Mouse (Mus musculus) Patski (cell line): Measurements from ENCODE around the gene Ing3. TPM values are rescaled to one million over a fixed set of nuclear protein-coding genes. Genes with fewer than 3 reads are reported as not detected.

Experiments used
- ATAC-seq: fragments of 100-300 bp; one replicate; pipeline ENCODE4 v1.8.0; 2021
- CTCF ChIA-PET: fragments of 350-600 bp; sonication (Branson Sonifier 250); formaldehyde crosslinking; loops from one replicate; lab custom pipeline; 2022; ENCODE audit warnings: inconsistent platforms; lab: Charles Lee
- POLR2A ChIA-PET: fragments of 350-600 bp; sonication (Branson Sonifier 250); formaldehyde crosslinking; loops from one replicate; lab custom pipeline; 2022; ENCODE audit warnings: antibody characterized with exemption, inconsistent platforms; lab: Charles Lee
- DNase-seq: peaks from one replicate; pipeline ENCODE4 v3.0.0-alpha.2; 2011; ENCODE audit warnings: low read depth, low spot score
- H3K27me3 ChIP-seq: fragments of 371-371 bp; one replicate; pipeline ENCODE4 v1.5.1; 2021
- CTCF ChIP-seq: fragments of 100-300 bp; IDR thresholded peaks from one replicate; pipeline ENCODE4 v1.5.1; 2021
- in situ Hi-C: fragments of 300-500 bp; cut with MboI; formaldehyde crosslinking; loops from 3 replicates; pipeline ENCODE4 v1.11.1; 2018; ENCODE audit warnings: low pct_unique_long_range_greater_than_20kb, mixed read lengths
- polyA plus RNA-seq: library from polyadenylated mRNA; unstranded; gene quantifications from one replicate; pipeline ENCODE4 v1.2.3, GENCODE M21; 2021

Ing3 gene
- polyA plus RNA-seq, 1 experiment from 2014 or later, result 19.9 TPM

DNA sequence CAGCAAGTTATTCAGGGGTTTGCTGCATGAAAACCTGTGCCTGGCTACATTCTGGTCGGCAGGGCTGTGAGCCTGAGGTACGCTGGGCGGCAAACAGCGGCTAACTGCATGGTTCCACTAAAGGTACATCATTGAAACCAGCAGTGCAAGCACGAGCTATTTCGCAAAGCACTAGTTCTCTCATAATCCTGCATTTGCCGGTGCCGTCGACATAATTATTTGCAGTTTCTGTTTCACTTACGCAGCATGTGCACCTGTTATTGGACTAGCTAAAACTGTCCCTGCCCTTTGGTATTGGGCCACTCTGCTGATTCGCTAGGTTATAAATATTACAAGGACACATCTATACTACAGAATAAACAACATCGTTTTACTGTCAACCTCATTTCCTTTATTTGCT lies 60.9 kb downstream of the Ing3 start:
- no peak for TF ChIP-seq CTCF
- CTCF ChIA-PET, result no interaction called here

GRCm38 (mm10) chr6:22010761-22011281 lies 61.5 kb downstream of the Ing3 start:
- ATAC-seq, result no peak
- CTCF ChIA-PET, result no interaction called here

More for the DNA sequence above, 60.9 kb downstream of the Ing3 start:
- DNase-seq, result no peak
- POLR2A ChIA-PET, result no interaction called here
- ATAC-seq, result no peak
- peaks cover 8% of the 10 kb centered on the region for H3K27me3 ChIP-seq
- in situ Hi-C loops, result no loop called here

DNA sequence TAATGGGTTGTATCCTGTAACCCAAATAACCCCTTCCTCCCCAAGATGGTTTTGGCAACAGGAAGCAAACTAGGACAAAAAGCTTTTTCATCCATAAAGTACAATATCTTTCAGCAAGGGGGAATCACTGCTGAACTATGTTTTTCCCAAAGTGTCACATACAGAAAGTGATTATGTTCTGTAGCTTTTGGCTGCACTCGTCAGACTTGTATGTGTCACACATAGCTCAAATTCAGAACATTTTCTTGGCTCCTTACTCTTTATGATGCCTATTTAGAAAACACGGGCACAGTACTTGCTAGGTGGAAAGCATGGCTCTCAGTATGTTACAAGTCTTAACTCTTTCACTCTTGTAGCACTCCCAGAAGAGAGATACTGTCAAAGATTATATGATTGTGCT lies 62.2 kb downstream of the Ing3 start:
- ATAC-seq, result no peak
- no peak for DNase-seq
- TF ChIP-seq CTCF, result no peak
- H3K27me3 ChIP-seq, result peaks cover 8% of the 10 kb centered on the region
- ChIA-PET CTCF (no interaction called here), POLR2A (no interaction called here)
- in situ Hi-C loops, result no loop called here

More at GRCm38 (mm10) chr6:22010761-22011281, 61.5 kb downstream of the Ing3 start:
- no peak for TF ChIP-seq CTCF
- peaks cover 8% of the 10 kb centered on the region for H3K27me3 ChIP-seq
- DNase-seq, result no peak
- POLR2A ChIA-PET, result no interaction called here
- in situ Hi-C loops, result no loop called here

- CTCF ChIA-PET, result no interaction called here
- POLR2A ChIA-PET, result no interaction called here
- DNase-seq (no peak), ATAC-seq (no peak)
- peaks cover 13% of the 10 kb centered on the region for H3K27me3 ChIP-seq
- in situ Hi-C loops, result no loop called here
- no peak for TF ChIP-seq CTCF
These were observed 62.7 kb downstream of the Ing3 start for GRCm38 (mm10) chr6:22012099-22012498.

DNA sequence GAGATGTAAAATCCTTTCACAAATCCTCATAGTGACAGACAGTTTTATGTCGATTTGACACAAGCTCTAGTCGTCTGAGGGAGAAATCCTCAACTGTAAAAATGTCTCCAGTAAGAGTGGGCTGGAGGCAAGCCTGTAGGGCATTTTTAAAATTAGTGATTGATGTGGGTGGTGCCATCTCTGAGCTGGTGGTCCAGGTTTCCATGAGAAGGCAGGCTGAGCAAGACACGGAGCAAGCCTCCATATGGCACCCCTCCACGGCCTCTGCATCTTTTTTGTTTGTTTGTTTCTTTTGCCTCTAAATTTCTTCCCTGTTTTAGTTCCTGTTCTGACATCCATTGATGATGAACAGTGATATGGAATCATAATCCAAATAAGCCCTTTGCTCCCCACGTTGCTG lies 63.1 kb downstream of the Ing3 start:
- no peak for TF ChIP-seq CTCF
- DNase-seq (no peak), ATAC-seq (no peak)
- ChIA-PET CTCF (no interaction called here), POLR2A (no interaction called here)
- in situ Hi-C loops, result no loop called here
- H3K27me3 ChIP-seq, result peaks cover 16% of the 10 kb centered on the region

DNA sequence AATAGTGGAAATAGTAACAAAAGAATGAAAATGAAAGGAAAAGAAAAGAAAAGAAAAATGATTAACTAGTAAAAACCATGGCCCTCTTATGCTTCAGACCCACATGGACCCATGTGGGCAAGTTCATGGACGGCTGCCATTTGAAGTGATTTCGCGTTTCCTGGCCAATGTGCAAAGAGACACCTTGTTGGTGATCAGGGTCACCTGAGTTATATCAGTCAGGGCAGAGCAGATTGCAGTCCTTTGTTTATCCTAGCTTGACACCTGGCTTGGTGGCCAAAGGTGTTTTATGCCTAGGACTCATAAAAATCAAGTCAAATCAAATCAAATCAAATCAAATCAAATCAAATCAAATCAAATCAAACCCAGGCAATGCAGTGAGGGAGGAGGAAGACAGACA lies 64.0 kb downstream of the Ing3 start:
- ChIA-PET POLR2A (no interaction called here), CTCF (no interaction called here)
- DNase-seq (no peak), ATAC-seq (no peak)
- peaks cover 19% of the 10 kb centered on the region for H3K27me3 ChIP-seq
- in situ Hi-C loops, result no loop called here
- no peak for TF ChIP-seq CTCF

DNA sequence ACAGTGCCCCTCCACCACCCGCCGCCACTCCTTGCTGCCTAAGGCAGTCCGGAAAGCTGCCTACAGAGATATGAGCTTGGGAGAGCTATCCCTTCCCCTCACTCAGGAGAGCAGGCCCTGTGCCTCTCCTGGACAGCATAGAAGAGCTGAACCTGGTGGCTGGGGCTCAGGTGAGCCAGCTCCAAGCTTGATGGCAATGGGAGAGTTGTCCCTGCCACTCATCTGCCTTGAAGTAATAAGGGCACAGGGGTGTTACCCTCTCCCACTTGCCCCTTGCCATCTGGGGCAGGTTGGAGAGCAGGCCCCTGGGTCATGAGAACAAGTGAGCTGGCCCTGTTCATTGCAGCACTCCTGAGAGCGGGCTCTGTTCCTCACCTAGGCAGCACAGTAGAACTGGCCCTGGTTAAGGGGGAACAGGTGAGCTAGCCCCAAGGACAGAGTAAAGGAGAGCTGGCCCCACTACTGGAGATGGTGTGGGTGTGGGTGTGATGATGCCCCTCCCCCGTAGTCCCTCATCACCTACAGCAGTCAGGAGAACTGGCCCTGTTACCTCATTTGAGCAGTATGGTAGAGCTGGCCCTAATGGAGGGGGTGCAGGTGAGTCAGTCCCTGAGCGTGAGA lies 65.0 kb downstream of the Ing3 start:
- no peak for ATAC-seq
- no peak for DNase-seq
- POLR2A ChIA-PET, result no interaction called here
- CTCF ChIA-PET, result no interaction called here
- in situ Hi-C loops, result no loop called here
- peaks cover 21% of the 10 kb centered on the region for H3K27me3 ChIP-seq
- TF ChIP-seq CTCF, result no peak

- peaks cover 33% of the 10 kb centered on the region for H3K27me3 ChIP-seq
- no peak for TF ChIP-seq CTCF
- ChIA-PET POLR2A (no interaction called here), CTCF (no interaction called here)
- in situ Hi-C loops, result no loop called here
- DNase-seq, result no peak
- ATAC-seq, result no peak
These were observed 68.3 kb downstream of the Ing3 start for GRCm38 (mm10) chr6:22017631-22018030.

DNA sequence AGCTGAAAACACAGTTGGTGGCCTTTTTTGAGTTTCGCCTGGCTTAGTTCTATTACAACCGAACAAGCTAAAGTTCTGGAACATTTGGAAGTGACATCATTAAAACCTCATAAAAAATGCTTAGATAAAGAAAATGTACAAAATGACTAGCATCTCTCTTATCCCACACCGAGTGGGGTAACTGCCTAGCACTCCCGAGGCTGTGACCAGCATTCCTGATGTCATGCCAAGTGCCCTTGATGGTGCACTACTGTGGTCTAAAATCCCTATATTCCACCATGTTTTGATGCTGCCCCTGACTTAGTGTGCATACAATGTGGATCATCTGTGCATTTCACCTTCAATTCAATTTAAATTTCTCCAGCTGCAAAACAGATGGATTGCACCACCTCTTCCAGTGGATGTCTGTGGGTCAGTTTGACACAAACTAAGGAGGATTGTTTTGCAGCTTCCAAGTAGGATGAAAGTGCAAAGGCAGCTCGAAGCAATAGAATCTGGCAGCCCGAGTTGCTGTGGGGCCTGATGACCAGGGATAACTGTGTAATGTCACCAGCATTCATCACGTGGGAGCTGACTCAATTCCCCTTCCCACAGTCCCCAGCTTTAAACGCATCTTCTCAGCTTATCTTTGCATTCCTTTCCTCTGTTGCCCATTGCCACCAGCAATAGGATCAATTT lies 69.5 kb downstream of the Ing3 start:
- ChIA-PET CTCF (interaction anchor here (0.8 to 1.1 kb wide), 2 partner anchors 16 to 23 kb away, joined by 3 to 4 read pairs; no protein-coding TSS in a partner anchor), POLR2A (interaction anchor here (0.9 kb wide), 1 partner anchor 23 kb away, joined by 5 read pairs; no protein-coding TSS in a partner anchor)
- H3K27me3 ChIP-seq, result peaks cover 44% of the 10 kb centered on the region
- TF ChIP-seq CTCF, result no peak
- in situ Hi-C loops, result no loop called here
- DNase-seq, result no peak
- no peak for ATAC-seq

DNA sequence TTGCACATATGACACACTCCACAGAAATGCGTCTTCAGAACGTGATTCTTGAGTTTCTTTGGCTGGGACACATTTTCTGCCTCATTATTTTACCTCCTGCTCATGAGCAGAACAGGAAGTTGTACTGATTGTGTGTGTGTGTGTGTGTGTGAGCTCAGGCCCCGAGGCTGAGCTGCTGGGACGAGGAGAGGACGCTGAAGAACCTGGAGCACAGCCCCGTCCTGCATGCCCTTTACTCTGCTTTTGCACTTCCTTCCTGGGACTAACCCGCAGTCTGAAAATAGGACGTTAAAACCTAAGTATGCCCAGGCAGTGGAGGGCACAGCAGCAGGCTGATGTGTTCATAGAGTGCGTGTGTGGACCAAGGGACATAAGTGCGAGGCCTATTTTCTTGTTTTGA lies 70.3 kb downstream of the Ing3 start:
- in situ Hi-C loops, result no loop called here
- TF ChIP-seq CTCF, result no peak
- ATAC-seq (no peak), DNase-seq (no peak)
- POLR2A ChIA-PET, result interaction anchor here (0.9 kb wide), 1 partner anchor 23 kb away, joined by 5 read pairs; no protein-coding TSS in a partner anchor
- CTCF ChIA-PET, result interaction anchor here (0.8 kb wide), 1 partner anchor 16 kb away, joined by 4 read pairs; no protein-coding TSS in a partner anchor
- peaks cover 50% of the 10 kb centered on the region for H3K27me3 ChIP-seq

- ChIA-PET CTCF (no interaction called here), POLR2A (interaction anchor here (0.6 kb wide), 1 partner anchor 18 kb away, joined by 4 read pairs; no protein-coding TSS in a partner anchor)
- DNase-seq, result no peak
- ATAC-seq, result no peak
- H3K27me3 ChIP-seq, result peaks cover 56% of the 10 kb centered on the region
- no peak for TF ChIP-seq CTCF
- in situ Hi-C loops, result no loop called here
These were observed 71.3 kb downstream of the Ing3 start for GRCm38 (mm10) chr6:22020696-22021095.
